Mouse (Mus musculus) pancreas, adult 10 weeks (tissue): ENCODE data around the gene Gm498. TPM values are rescaled to one million over a fixed set of nuclear protein-coding genes. Genes with fewer than 3 reads are reported as not detected.

Experiments used
- polyA plus RNA-seq: library from polyadenylated mRNA; stranded (reverse); fragments of 350-450 nt; fragmentation: Illumina TruSeq; extraction: RNeasy Lipid Tissue Mini Kit (QIAGEN cat#74804); gene quantifications from one replicate; pipeline ENCODE4 v1.2.3, GENCODE M21; 2015; ENCODE audit warnings: low read depth, low replicate concordance; ENCODE audit not compliant: insufficient read depth

Gm498 gene
- not detected for polyA plus RNA-seq

GRCm38 (mm10) chr7:143866538-143866937, at the start of gene Gm498:
Gm498 (plus strand) TSS chr7:143866838.

DNA sequence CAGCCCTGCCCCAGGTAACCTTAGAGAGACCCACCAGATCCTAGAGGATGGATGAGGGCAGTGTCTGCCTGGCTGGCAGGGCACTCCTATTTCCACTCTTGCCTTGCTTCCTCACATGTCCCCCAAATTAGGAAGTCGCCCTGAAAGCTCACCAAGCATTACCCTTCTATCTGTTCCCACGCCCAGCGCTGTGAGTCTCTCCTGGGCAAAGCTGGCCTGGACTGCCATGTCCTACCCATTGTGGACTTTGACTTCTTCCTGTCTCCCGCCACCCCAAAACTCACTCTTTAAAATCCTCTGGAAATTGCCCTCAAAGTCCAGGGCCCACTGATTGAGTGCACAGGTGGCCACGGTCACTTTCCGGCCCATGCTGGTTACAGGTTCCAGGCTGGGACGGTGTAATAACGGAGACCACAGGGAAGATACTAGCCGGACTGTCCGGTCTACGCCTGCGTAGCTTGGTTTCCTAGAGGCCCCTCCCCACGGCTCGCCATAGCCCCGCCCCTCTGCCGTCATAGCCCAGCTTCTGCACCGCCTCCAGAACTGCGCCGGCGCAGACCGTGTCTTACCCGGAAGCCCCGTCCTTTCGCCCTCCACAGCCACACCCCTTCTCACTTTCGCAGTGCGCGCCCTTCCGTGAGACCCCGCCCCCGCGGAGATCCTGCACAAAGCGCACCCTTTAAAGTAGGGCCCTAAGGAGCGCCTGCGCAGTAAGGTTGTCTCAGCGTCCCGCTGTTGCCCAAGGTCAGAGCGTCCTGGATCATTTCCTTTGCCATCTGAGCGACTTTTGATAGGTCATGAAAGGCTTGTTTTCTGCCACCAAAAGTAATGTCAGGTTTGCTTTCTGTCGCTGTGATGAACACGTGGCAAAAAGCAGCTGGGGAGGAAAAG, 44.0 kb upstream of the Gm498 start, which contains the start of the genes Nadsyn1 and Dhcr7:
Nadsyn1 (minus strand) TSS at position 475 of the 891 bp plus-strand sequence.
Dhcr7 (plus strand) TSS at position 771 of the 891 bp plus-strand sequence.

Other genes starting within 250 kb of the Gm498 start
- 0.94 TPM for gene Tnfrsf26, start 238.1 kb upstream of the Gm498 start, polyA plus RNA-seq
- gene Tnfrsf22, start 217.2 kb upstream of the Gm498 start, polyA plus RNA-seq: 3.2 TPM
- gene Tnfrsf23, start 181.0 kb upstream of the Gm498 start, polyA plus RNA-seq: 1.8 TPM
- gene Osbpl5, start 109.9 kb upstream of the Gm498 start, polyA plus RNA-seq: 6.5 TPM
- not detected for gene Mrgprg, start 99.8 kb upstream of the Gm498 start, polyA plus RNA-seq
- 1.1 TPM for gene Mrgpre, start 82.3 kb upstream of the Gm498 start, polyA plus RNA-seq
- gene Nadsyn1, start 44.0 kb upstream of the Gm498 start, polyA plus RNA-seq: 4.0 TPM
- 6.1 TPM for gene Dhcr7, start 43.7 kb upstream of the Gm498 start, polyA plus RNA-seq
- 2.8 TPM for gene Shank2, start 135.1 kb downstream of the Gm498 start, polyA plus RNA-seq